Mouse (Mus musculus) embryonic facial prominence, embryonic 14.5 days (tissue): ENCODE measurements at regions not wholly inside any gene's neighbourhood (a gene's known extent, or its start where the extent isn't known, plus 50 kb on each side); places are given as distances from the start of the nearest gene placed in this dataset.
A peak's percentile ranks its signal among the peaks of the same experiment; 100 is the strongest.
"Not testable (repeated sequence)": the region's sequence is repeated elsewhere in the genome, so short reads cannot be mapped to it uniquely, and the experiment has no call there.

Source experiments
- ATAC-seq: fragments of 200-750 bp; cut with Nextera tagmentation; 2 replicates; pipeline ENCODE4 v1.8.0; 2017; ENCODE audit warnings: low read depth, moderate number of reproducible peaks, moderate TSS enrichment
- DNase-seq: peaks from one replicate; pipeline ENCODE4 v3.0.0-alpha.2; 2015; ENCODE audit warnings: low spot score
- H3K27ac ChIP-seq: fragments of 300-500 bp; sonication (generic); replicated peaks from 2 replicates; pipeline ENCODE4 v1.5.1; 2014; ENCODE audit warnings: low read depth, mild to moderate bottlenecking, low read length, moderate library complexity
- H3K27me3 ChIP-seq: fragments of 300-500 bp; sonication (generic); replicated peaks from 2 replicates; pipeline ENCODE4 v1.6.1; 2014; ENCODE audit warnings: low read length; ENCODE audit not compliant: control insufficient read depth, insufficient read depth
- H3K36me3 ChIP-seq: fragments of 300-500 bp; sonication (generic); 2 replicates; pipeline ENCODE4 v1.6.1; 2014; ENCODE audit warnings: low read length, mixed read lengths; ENCODE audit not compliant: control insufficient read depth, insufficient read depth
- H3K4me1 ChIP-seq: fragments of 300-500 bp; sonication (generic); 2 replicates; pipeline ENCODE4 v1.6.1; 2014; ENCODE audit warnings: antibody characterized with exemption, low read length; ENCODE audit not compliant: control insufficient read depth, insufficient read depth
- H3K4me2 ChIP-seq: fragments of 300-500 bp; sonication (generic); 2 replicates; pipeline ENCODE4 v1.6.1; 2014; ENCODE audit warnings: low read depth, mild to moderate bottlenecking, low read length, moderate library complexity, mixed read lengths
- H3K4me3 ChIP-seq: fragments of 300-500 bp; sonication (generic); 2 replicates; pipeline ENCODE4 v1.5.1; 2014; ENCODE audit warnings: low read depth, mild to moderate bottlenecking, low read length
- H3K9ac ChIP-seq: fragments of 300-500 bp; sonication (generic); 2 replicates; pipeline ENCODE4 v1.6.1; 2014; ENCODE audit warnings: low read depth, mild to moderate bottlenecking, low read length, moderate library complexity, mixed read lengths
- H3K9me3 ChIP-seq: fragments of 300-500 bp; sonication (generic); 2 replicates; pipeline ENCODE4 v1.6.1; 2016; ENCODE audit warnings: low read length; ENCODE audit not compliant: control insufficient read depth
- WGBS: fragments of 180-500 bp; shearing (Covaris S2); extraction: QIAGEN DNeasy Blood & Tissue Kit; methylation state at CpG from one replicate; pipeline ENCODE4 v1.1.7; 2014; 5-methylcytosine and 5-hydroxymethylcytosine counted together

GRCm38 (mm10) chr1:168631979-168632378 is 199.9 kb upstream of the Pbx1 start:
- no peaks in the 10 kb centered on the region for H3K27me3 ChIP-seq
- no peak overlapping the region for H3K27ac ChIP-seq
- no peak overlapping the region for H3K9ac ChIP-seq
- no peaks in the 10 kb centered on the region for H3K4me1 ChIP-seq
- no peaks in the 10 kb centered on the region for H3K36me3 ChIP-seq
- H3K4me3 ChIP-seq = no peak overlapping the region
- DNase-seq = no peak
- no peak for ATAC-seq
- WGBS = 69% methylated on average over 2 of the region's 2 CpGs
- no peaks in the 10 kb centered on the region for H3K9me3 ChIP-seq
- H3K4me2 ChIP-seq = no peak overlapping the region

- 62% methylated on average over 3 of the region's 3 CpGs for WGBS
Observed at GRCm38 (mm10) chr1:168601967-168602366, 169.9 kb upstream of the Pbx1 start.

GRCm38 (mm10) chr1:168600461-168601160 is 168.5 kb upstream of the Pbx1 start:
- ATAC-seq = no peak
- no peak overlapping the region for H3K4me2 ChIP-seq
- no peak overlapping the region for H3K9ac ChIP-seq
- no peaks in the 10 kb centered on the region for H3K9me3 ChIP-seq
- H3K27me3 ChIP-seq = no peaks in the 10 kb centered on the region
- no peak for DNase-seq
- WGBS = 68% methylated on average over 6 of the region's 6 CpGs
- H3K4me1 ChIP-seq = peaks cover 17% of the 10 kb centered on the region; the same call in 1 of the 2 replicates
- H3K27ac ChIP-seq = no peak overlapping the region
- H3K36me3 ChIP-seq = no peaks in the 10 kb centered on the region
- no peak overlapping the region for H3K4me3 ChIP-seq

More at GRCm38 (mm10) chr1:168601967-168602366, 169.9 kb upstream of the Pbx1 start:
- not testable (repeated sequence) for H3K4me3 ChIP-seq, ATAC-seq, H3K9ac ChIP-seq, H3K9me3 ChIP-seq, DNase-seq, H3K27ac ChIP-seq, H3K27me3 ChIP-seq, H3K4me2 ChIP-seq, H3K36me3 ChIP-seq
- H3K4me1 ChIP-seq = peaks cover 17% of the 10 kb centered on the region; the same call in 1 of the 2 replicates

GRCm38 (mm10) chr1:168598191-168598667 is 166.2 kb upstream of the Pbx1 start:
- Histone ChIP-seq H3K4me3 (peak overlapping the region; percentile 22), H3K27me3 (no peaks in the 10 kb centered on the region), H3K9ac (no peak overlapping the region), H3K4me1 (peaks cover 17% of the 10 kb centered on the region; the same call in 1 of the 2 replicates), H3K36me3 (no peaks in the 10 kb centered on the region), H3K27ac (no peak overlapping the region), H3K9me3 (no peaks in the 10 kb centered on the region), H3K4me2 (peak overlapping the region; percentile 48)
- 4% methylated on average over 11 of the region's 11 CpGs for WGBS
- ATAC-seq (no peak), DNase-seq (peak; percentile 77)

GRCm38 (mm10) chr1:168597495-168597894 is 165.4 kb upstream of the Pbx1 start:
- Histone ChIP-seq H3K9ac (no peak overlapping the region), H3K27ac (no peak overlapping the region), H3K4me1 (peaks cover 17% of the 10 kb centered on the region; the same call in 1 of the 2 replicates), H3K4me3 (no peak overlapping the region), H3K4me2 (peak overlapping the region; percentile 48), H3K27me3 (no peaks in the 10 kb centered on the region), H3K36me3 (no peaks in the 10 kb centered on the region), H3K9me3 (no peaks in the 10 kb centered on the region)
- ATAC-seq = no peak
- WGBS = 15% methylated on average over 5 of the region's 5 CpGs
- DNase-seq = no peak

GRCm38 (mm10) chr1:168584137-168584536 is 152.1 kb upstream of the Pbx1 start:
- WGBS = 71% methylated on average over 3 of the region's 3 CpGs
- no peak overlapping the region for H3K4me2 ChIP-seq
- DNase-seq (no peak), ATAC-seq (no peak)
- no peaks in the 10 kb centered on the region for H3K4me1 ChIP-seq
- no peak overlapping the region for H3K4me3 ChIP-seq
- H3K27me3 ChIP-seq = no peaks in the 10 kb centered on the region
- H3K36me3 ChIP-seq = no peaks in the 10 kb centered on the region
- no peak overlapping the region for H3K27ac ChIP-seq
- no peaks in the 10 kb centered on the region for H3K9me3 ChIP-seq
- H3K9ac ChIP-seq = no peak overlapping the region

GRCm38 (mm10) chr1:168582434-168582833 is 150.4 kb upstream of the Pbx1 start:
- no peak overlapping the region for H3K4me3 ChIP-seq
- H3K4me1 ChIP-seq = no peaks in the 10 kb centered on the region
- DNase-seq (no peak), ATAC-seq (no peak)
- WGBS = 62% methylated on average over 5 of the region's 5 CpGs
- no peaks in the 10 kb centered on the region for H3K36me3 ChIP-seq
- no peak overlapping the region for H3K4me2 ChIP-seq
- no peaks in the 10 kb centered on the region for H3K27me3 ChIP-seq
- no peaks in the 10 kb centered on the region for H3K9me3 ChIP-seq
- H3K9ac ChIP-seq = no peak overlapping the region
- H3K27ac ChIP-seq = no peak overlapping the region

GRCm38 (mm10) chr1:168569930-168570515 is 138.0 kb upstream of the Pbx1 start:
- DNase-seq = no peak
- Histone ChIP-seq H3K4me1 (no peaks in the 10 kb centered on the region), H3K4me2 (no peak overlapping the region), H3K9me3 (no peaks in the 10 kb centered on the region), H3K4me3 (no peak overlapping the region), H3K36me3 (no peaks in the 10 kb centered on the region), H3K27ac (no peak overlapping the region), H3K9ac (no peak overlapping the region), H3K27me3 (no peaks in the 10 kb centered on the region)
- WGBS = 66% methylated on average over 5 of the region's 5 CpGs
- no peak for ATAC-seq

GRCm38 (mm10) chr1:168552394-168552793 is 120.3 kb upstream of the Pbx1 start:
- H3K4me3 ChIP-seq = no peak overlapping the region
- H3K4me2 ChIP-seq = no peak overlapping the region
- H3K9me3 ChIP-seq = no peaks in the 10 kb centered on the region
- no peaks in the 10 kb centered on the region for H3K36me3 ChIP-seq
- H3K27ac ChIP-seq = no peak overlapping the region
- H3K9ac ChIP-seq = no peak overlapping the region
- DNase-seq (no peak), ATAC-seq (no peak)
- no peaks in the 10 kb centered on the region for H3K4me1 ChIP-seq
- 75% methylated on average over 3 of the region's 3 CpGs for WGBS
- H3K27me3 ChIP-seq = no peaks in the 10 kb centered on the region
